Mouse (Mus musculus) myocyte (in vitro differentiated cells): ENCODE results near the gene Ccdc181.

Experiments used
- CEBPB ChIP-seq: IDR thresholded peaks from 2 replicates; pipeline ENCODE4 v1.6.1; 2011; ENCODE audit warnings: mild to moderate bottlenecking, moderate library complexity; ENCODE audit not compliant: poor library complexity, insufficient read depth, severe bottlenecking
- MAX ChIP-seq: IDR thresholded peaks from one replicate; pipeline ENCODE4 v1.6.1; 2011; ENCODE audit warnings: low read depth, mild to moderate bottlenecking, control low read depth
- POLR2A ChIP-seq: IDR thresholded peaks from one replicate; pipeline ENCODE4 v1.6.1; 2011; ENCODE audit warnings: low read depth, mild to moderate bottlenecking, control low read depth, moderate library complexity; ENCODE audit not compliant: insufficient read length
- USF1 ChIP-seq: IDR thresholded peaks from one replicate; pipeline ENCODE4 v1.6.1; 2011; ENCODE audit warnings: low read depth, mild to moderate bottlenecking, control low read depth, moderate library complexity

DNA sequence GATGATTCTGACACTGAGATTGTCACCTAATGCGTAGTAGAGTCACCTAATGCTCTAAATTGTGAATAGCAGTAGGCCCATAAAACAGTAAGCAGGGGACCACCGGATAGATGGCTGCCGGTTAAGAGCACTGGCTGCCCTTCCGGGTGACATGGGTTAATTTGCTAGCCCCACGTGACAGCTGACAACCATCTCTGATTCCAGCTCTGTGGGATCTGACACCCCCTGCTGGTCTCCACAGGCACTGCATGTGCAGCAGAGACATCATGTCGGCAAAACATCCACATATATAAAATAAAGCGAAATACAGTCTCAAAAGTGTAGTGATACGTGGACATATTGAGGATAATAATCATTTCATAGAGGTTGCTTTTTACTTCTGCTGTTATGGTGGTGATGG is 39.9 kb downstream of the Ccdc181 start:
- TF ChIP-seq POLR2A = no peak
- no peak for TF ChIP-seq CEBPB
- no peak for TF ChIP-seq MAX
- TF ChIP-seq USF1 = peak; percentile 53
